Mouse (Mus musculus) cerebellum, adult 9-11 months (tissue): ENCODE measurements at regions not wholly inside any gene's neighbourhood (a gene's known extent, or its start where the extent isn't known, plus 50 kb on each side); places are given as distances from the start of the nearest gene placed in this dataset.

Experiments
- DNase-seq: peaks from one replicate; pipeline ENCODE4 v3.0.0; 2022

DNA sequence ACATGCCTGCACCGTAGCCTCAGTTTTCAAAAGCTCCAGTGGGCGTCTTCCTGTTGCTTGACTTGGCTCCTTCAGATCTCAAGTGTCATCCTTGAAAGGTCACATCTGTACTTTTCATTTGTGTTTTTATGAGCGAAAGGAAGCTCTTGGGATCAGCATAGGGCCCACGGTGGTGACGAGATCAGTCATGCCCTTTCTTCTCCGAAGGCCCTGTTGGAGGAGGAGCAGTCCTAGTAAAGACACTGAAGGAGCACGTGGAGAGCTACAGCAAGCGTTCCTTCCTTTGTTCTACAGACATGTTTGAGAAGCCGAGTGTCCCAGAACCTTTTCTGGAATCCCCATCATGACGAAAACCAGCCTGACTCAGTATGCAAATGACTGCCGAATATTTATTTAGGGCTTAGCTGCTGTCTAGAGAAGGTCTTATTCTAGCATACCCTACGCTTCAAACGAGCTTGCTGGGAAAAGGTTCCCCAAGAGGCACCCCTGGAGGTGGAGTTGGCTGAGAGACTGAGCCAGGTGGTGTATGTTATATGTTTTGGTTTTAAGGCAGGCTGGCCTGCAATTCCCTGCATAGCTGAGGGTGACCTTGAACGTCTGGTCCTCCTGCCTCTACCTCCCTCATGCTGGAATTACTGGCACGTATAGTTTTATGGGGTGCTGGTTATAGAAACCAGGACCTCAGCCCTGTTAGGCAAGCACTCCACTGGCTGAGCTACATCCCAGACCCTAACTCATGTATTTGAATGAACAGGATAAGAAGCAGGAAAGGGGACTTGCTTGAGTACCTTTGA is 285.1 kb upstream of the Cdh5 start:
- DNase-seq = no peak

- DNase-seq = no peak
Observed at GRCm38 (mm10) chr8:103823541-103823940, 277.9 kb upstream of the Cdh5 start.

DNA sequence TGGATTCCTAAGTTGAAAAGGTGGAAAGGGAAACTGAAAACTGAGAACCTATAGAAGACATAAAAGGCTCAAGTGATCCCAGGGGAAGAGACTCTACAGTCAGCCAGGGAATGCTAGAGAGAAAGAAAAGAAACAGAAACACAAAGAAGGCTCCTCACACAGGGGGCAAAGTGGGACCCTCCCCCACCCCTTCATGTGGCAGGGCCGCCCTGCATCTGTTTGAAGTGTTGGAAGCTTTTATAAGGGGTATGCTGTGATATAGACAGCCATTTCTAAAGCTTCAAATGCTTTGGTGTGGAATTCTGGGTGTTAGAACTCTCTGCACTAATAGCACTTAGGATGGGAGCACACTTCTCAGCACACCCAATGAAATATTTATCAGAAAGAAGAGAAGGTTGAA is 276.7 kb upstream of the Cdh5 start:
- no peak for DNase-seq

GRCm38 (mm10) chr8:103825289-103825688 is 276.1 kb upstream of the Cdh5 start:
- DNase-seq = no peak

GRCm38 (mm10) chr8:103830416-103830815 is 271.0 kb upstream of the Cdh5 start:
- no peak for DNase-seq

GRCm38 (mm10) chr8:103839990-103840389 is 261.4 kb upstream of the Cdh5 start:
- DNase-seq = no peak

GRCm38 (mm10) chr8:103845964-103846363 is 255.5 kb upstream of the Cdh5 start:
- no peak for DNase-seq

DNA sequence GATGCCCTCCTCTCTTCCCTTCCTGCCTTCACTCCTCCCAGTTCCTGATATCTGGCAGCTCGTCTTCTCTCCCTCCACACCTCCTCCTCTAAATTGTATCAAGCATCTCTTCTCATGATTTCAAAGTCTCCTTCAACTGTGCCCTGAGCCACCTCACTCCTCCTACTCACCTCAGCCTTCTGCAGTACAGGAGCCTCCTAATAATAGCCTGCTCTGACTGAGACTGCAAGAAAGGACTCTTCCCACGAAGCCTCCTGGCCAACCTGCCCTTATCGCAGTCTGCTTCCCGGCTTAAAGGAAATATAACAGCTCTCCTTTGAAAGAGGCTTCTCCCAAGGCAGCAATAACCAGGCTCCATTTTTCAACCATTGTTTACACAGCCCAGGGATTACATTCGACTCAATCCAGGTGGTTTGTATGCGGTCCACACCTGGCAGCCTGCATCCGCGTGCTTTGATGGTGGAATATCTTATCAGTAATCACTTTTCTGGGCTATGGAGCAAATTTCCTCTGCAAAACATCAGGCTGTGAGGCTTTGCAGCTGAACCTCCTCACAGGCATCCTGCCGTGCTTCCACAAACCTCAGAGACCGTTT is 254.9 kb upstream of the Cdh5 start:
- no peak for DNase-seq

- DNase-seq = no peak
Observed at GRCm38 (mm10) chr8:103849785-103850184, 251.6 kb upstream of the Cdh5 start.

- DNase-seq = no peak
Observed at GRCm38 (mm10) chr8:103851286-103851685, 250.1 kb upstream of the Cdh5 start.

GRCm38 (mm10) chr8:103853048-103853447 is 248.4 kb upstream of the Cdh5 start:
- no peak for DNase-seq

GRCm38 (mm10) chr8:103855291-103855690 is 246.1 kb upstream of the Cdh5 start:
- no peak for DNase-seq

- no peak for DNase-seq
Observed at GRCm38 (mm10) chr8:103859130-103859529, 242.3 kb upstream of the Cdh5 start.

DNA sequence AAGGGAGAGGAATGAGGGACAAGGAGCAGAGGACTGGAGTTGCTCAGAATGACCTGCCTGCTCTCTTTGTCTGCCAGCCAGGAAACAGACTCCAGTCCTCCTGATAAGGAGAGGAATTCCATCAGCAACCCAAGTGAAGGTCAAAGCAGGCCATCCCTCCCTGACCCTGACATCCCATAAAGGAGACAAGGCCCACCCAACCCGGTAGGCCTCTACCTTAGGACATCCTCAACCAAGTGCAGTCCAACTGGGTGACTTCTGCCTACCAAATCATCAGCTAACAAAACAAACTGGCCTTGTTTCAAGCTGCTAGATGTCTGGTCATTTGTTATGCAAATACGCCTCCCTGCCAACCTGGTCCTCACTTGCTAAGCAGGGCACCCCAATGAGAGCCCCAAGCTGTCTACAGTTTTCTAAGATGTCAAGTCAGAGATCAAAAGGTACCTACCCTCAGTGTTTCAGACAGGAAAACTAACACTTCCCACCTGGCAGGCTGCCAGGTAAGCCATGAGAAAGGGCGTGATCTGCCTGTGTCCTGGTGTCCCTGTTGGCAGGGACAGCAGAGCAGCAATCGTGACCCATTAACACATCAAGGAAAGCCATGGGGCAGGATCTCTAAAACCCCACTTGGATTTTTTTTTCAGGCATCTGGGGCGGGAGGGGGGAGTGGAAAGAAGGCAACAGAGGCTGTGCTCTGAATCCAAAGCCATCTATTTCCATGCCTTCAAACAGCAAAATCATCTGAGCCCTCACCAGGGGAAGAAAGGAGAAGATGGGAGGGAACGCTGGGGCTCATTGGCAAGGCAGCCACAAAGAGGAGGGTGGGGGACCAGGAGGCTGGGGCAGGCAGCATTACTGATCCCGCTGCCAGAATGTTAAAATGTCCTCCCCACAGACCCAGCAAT is 227.6 kb upstream of the Cdh5 start:
- peak; percentile 3 for DNase-seq

- no peak for DNase-seq
Observed at GRCm38 (mm10) chr8:103874506-103874905, 226.9 kb upstream of the Cdh5 start.

DNA sequence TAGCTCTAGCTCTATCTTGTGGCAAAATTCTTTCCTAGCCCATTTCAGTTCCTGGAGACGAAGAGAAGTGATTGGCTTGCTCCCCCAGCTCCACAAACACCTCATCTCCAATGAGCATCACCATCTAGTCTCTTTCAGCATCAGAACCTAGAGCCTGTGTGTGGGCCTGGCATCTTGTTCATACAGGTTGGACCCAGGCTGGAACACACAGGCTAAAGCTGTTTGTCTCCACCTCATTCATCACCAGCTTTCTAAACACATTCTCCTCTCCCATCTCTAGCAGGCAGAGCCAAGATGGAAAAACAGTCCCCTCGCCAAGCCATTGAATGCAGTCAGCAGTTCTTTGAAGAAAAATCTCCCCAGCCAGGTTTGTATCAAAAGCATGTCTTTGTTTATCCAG is 221.9 kb upstream of the Cdh5 start:
- no peak for DNase-seq

- DNase-seq = no peak
Observed at GRCm38 (mm10) chr8:103880431-103881145, 220.8 kb upstream of the Cdh5 start.

DNA sequence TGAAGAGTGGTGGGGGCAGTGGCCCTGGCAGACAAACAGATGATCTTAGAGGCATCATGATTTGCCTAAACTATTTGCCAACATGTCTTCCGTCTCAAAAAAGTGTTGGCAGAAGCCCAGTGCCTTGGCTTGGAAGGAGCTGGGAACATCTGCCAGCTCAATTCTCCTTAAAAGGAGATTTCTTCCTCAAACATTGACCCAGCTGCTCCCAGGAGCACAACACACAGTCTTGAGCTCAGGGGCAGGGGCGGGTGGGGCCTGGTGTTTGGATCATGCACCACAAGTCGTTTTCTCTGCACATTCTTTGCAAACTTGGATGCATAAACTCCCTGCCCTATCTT is 220.3 kb upstream of the Cdh5 start:
- DNase-seq = no peak

GRCm38 (mm10) chr8:103884873-103885780 is 216.3 kb upstream of the Cdh5 start:
- no peak for DNase-seq

DNA sequence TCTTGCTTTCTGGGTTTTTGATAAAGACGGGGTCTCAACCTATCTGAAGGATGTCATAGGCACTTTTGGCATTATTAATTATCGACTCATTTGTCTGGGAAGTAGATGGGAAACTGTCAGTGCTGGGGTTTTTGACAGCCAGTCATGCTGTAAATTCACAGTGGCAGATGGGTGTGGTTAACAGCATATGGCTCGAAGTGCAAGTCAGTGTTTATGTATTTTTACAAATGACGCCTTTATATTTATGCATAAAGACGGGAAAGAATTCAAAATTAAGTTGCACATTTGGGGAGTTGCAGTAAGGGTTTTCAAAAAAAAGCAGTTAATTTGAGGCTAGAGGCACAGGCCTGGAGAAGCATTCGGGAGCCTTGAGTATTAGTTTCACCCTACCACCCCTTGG is 206.8 kb upstream of the Cdh5 start:
- no peak for DNase-seq

DNA sequence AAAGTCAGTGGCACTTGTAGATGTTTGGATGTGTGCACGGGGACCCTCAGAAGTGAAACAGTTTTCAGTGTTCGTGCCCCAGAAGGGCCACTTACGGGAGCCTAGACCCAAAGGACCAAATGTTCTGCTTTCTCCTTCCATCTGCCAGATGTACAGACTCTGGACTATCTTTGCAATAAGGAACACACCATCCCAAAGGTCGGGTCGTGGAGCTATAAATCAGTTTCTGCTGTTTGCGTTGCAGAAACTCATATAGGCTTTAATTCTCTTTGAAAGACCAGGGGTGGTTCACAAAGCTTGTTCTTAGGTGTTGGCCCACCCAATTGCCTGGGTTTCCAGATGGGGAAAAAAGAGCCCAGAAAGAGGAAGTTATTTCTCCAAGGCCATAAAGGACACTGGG is 206.3 kb upstream of the Cdh5 start:
- DNase-seq = no peak

DNA sequence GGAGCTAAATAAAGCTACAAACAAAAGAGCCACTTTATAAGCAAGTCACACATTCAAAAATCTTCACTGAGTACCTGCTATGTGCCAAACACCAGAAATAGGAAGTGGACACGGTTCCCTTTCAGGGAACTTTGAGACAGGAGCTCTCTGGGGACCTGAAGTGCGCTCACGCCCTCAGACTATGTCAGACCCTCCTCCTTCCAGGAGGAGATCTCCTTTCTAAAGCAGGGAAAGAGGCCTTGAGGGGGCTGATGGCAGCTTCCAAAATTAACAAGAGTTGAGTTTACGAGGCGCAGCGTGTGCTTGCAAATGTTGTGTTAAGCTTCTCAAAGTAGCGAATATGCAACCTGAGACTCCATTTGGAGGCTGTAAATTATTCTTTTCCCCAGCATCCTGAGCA is 204.0 kb upstream of the Cdh5 start:
- DNase-seq = no peak
